Mouse (Mus musculus): Measurements from ENCODE around the gene Hectd4.

DNA sequence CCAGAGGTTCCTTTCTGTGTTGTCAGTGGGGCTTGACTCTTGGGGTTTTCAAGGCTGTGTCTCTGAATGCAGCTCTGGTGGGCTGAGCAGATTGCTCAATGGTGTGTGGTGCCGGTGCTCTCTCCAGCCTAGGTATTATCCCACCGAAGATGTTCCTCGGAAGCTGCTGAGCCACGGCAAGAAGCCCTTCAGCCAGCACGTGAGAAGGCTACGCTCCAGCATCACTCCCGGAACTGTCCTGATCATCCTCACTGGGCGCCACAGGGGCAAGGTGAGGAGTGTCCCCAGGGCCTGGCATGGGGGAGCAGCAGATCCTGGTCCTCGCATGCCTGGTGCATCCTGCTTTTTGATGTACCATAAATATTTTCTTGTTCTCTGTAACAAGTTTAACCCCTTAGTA lies 13.5 kb upstream of the Hectd4 start:
- TF ChIP-seq CTCF (IDR thresholded peaks at IDR 0.05; ENCODE audit: low read depth, low read length) (no peak), POLR2A (IDR thresholded peaks at IDR 0.05; ENCODE audit: borderline replicate concordance, low read depth, low read length) (no peak)

Measured in bone marrow macrophage, adult 2 months (primary cell).